19 mouse cellular contexts compared by ENCODE assay signal in the genomic region with DNA sequence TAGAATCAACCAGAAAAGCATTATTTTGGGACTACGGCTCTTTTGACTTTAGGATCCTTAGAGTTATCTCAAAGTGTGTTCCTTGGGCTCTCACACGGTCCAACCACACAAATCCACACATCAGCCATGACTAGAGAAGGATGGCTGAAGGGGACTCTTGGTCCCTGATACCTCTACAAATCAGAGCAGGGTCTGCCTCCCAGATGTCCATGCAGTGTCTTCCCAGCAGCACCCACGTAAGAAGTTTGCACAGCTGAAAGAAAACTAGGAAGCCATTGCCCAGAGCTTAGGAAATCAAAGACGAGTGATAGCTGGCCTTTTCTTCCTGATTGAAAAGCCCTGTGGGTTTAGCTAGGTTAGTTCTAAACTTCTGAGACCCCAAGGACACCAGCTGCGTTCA.
DNase-seq lines count a peak whose midpoint lies in the region; TF ChIP-seq lines count a peak whose summit lies in the region.
"Had no signal": no experiment of that assay in that cellular context is flagged by ENCODE, and none has a peak within 500 bp of the region (broad histone marks: within the 10 kb centered on the region; RNA-seq: fewer than 3 reads in every experiment).

No protein-coding gene starts in this region.

- H3K9ac ChIP-seq in CH12.LX (ENCODE audit: insufficient read depth, low read depth), result peak overlapping the region; percentile 7; the same call in 1 of the 2 replicates

- H3K79me2 ChIP-seq in CH12.LX (replicated peaks; ENCODE audit: control insufficient read depth, extremely low read depth, insufficient read depth, poor library complexity, severe bottlenecking), result no peaks in the 10 kb centered on the region

- 74% methylated on average over 5 of the region's 5 CpGs for WGBS in heart, embryonic 10.5 days

- H3K27me3 ChIP-seq in heart, embryonic 10.5 days (ENCODE audit: insufficient read depth, poor library complexity, severe bottlenecking), result no peaks in the 10 kb centered on the region
- no peaks in the 10 kb centered on the region for H3K27me3 ChIP-seq in CH12.LX (replicated peaks)
- H3K27me3 ChIP-seq: Patski had no signal

- H3K9me3 ChIP-seq in heart, embryonic 10.5 days, result no peaks in the 10 kb centered on the region
- peaks cover 3% of the 10 kb centered on the region for H3K9me3 ChIP-seq in CH12.LX (replicated peaks; ENCODE audit: low read length)
- H3K9me3 ChIP-seq: G1E had no signal

- no peak for TF ChIP-seq POLR2A in CH12.LX (IDR thresholded peaks at IDR 0.05; ENCODE audit: low read depth, low read length)

- H3K4me2 ChIP-seq in CH12.LX (ENCODE audit: insufficient read depth, low read depth, poor library complexity, severe bottlenecking), result peak overlapping the region; percentile 85

- dilution Hi-C loops in CH12.LX (cut with MboI; ENCODE audit: extremely low pct_ligation_motif_present, extremely low pct_unique_long_range_greater_than_20kb, low sequenced_read_pairs), result no loop called here

- no peak for TF ChIP-seq RAD21 in CH12.LX (IDR thresholded peaks at IDR 0.05; ENCODE audit: low read depth, low read length)

- in situ Hi-C loops in CH12.LX (cut with MboI; ENCODE audit: low pct_ligation_motif_present, low pct_unique_long_range_greater_than_20kb, low sequenced_read_pairs), result loop anchor here (25.0 kb wide), 1 partner anchor 618 kb away; no protein-coding TSS in a partner anchor

- H3K4me3 ChIP-seq in heart, embryonic 10.5 days, result no peak overlapping the region
- peak overlapping the region in 1 of 3 experiments; percentile 32 for H3K4me3 ChIP-seq in CH12.LX (replicated peaks in 1 of 3; ENCODE audit: low read depth in 2 of 3, low read length in 2 of 3, poor library complexity in 1 of 3)

- TF ChIP-seq EP300 in CH12.LX (IDR thresholded peaks at IDR 0.05; ENCODE audit: low read length), result no peak

- peaks cover 9% of the 10 kb centered on the region for H3K4me1 ChIP-seq in heart, embryonic 10.5 days
- peaks cover 8 to 17% of the 10 kb centered on the region in 2 experiments for H3K4me1 ChIP-seq in CH12.LX (ENCODE audit: control insufficient read depth in 1 of 2, insufficient read depth in 2 of 2)

- H3K27ac ChIP-seq in heart, embryonic 10.5 days, result no peak overlapping the region
- H3K27ac ChIP-seq in CH12.LX (ENCODE audit: insufficient read depth, low read depth), result no peak overlapping the region

- no peak for TF ChIP-seq CTCF in CH12.LX (conservative IDR thresholded peaks at IDR 0.05 in 1 of 2, IDR thresholded peaks at IDR 0.05 in 1 of 2; ENCODE audit: low read depth in 2 of 2, low read length in 2 of 2)

- peak; percentile 70 for DNase-seq in heart, adult 11 months
- DNase-seq in heart, postnatal 4 days, result no peak
- DNase-seq in heart, embryonic 10.5 days (ENCODE audit: low spot score), result peak; percentile 64
- DNase-seq in heart, adult 9 months (ENCODE audit: low spot score in 2 of 2), result no peak
- DNase-seq in CH12.LX (ENCODE audit: extremely low read depth), result no peak
- no peak for DNase-seq in layer of hippocampus, postnatal 14 days (ENCODE audit: low spot score in 2 of 2)
- DNase-seq: adrenal gland, adult 2 months; adrenal gland, adult 8-10 months; adrenal gland, postnatal 10 days; adrenal gland, postnatal 14 days; adrenal gland, postnatal 25 days; adrenal gland, postnatal 36 days; B cell, adult 2 months; cerebellum, adult 11 months; cerebellum, adult 11-12 months; cerebellum, adult 18-20 months; cerebellum, adult 2 months had no signal

- H3K36me3 ChIP-seq in heart, embryonic 10.5 days, result no peaks in the 10 kb centered on the region
- H3K36me3 ChIP-seq in CH12.LX (replicated peaks in 1 of 2; ENCODE audit: control insufficient read depth in 1 of 2, insufficient read depth in 1 of 2, low read length in 1 of 2), result no peaks in the 10 kb centered on the region
- H3K36me3 ChIP-seq: G1E had no signal

TF ChIP-seq in CH12.LX, 34 proteins besides CTCF, POLR2A, EP300 and RAD21:
- TF ChIP-seq SMC3 (IDR thresholded peaks at IDR 0.05; ENCODE audit: low read depth, low read length) (no peak), CHD1 (IDR thresholded peaks at IDR 0.05; ENCODE audit: low read depth, low read length) (no peak), TBP (conservative IDR thresholded peaks at IDR 0.05; ENCODE audit: low read depth, low read length) (no peak), ZC3H11A (IDR thresholded peaks at IDR 0.05; ENCODE audit: low read depth, low read length) (no peak), RCOR1 (conservative IDR thresholded peaks at IDR 0.05; ENCODE audit: low read depth, low read length) (no peak), HCFC1 (IDR thresholded peaks at IDR 0.05; ENCODE audit: low read depth, low read length) (no peak), IRF4 (IDR thresholded peaks at IDR 0.05; ENCODE audit: low read depth, low read length) (no peak), USF1 (IDR thresholded peaks at IDR 0.05; ENCODE audit: low read depth, low read length) (no peak), UBTF (IDR thresholded peaks at IDR 0.05; ENCODE audit: low read depth, low read length) (no peak), MYC (IDR thresholded peaks at IDR 0.05; ENCODE audit: low read depth, low read length) (no peak), NRF1 (IDR thresholded peaks at IDR 0.05; ENCODE audit: low read depth, low read length) (no peak), ZKSCAN1 (IDR thresholded peaks at IDR 0.05; ENCODE audit: borderline replicate concordance, low read depth, low read length) (no peak), MXI1 (IDR thresholded peaks at IDR 0.05; ENCODE audit: low read depth, low read length) (no peak), ZMIZ1 (IDR thresholded peaks at IDR 0.05; ENCODE audit: low read depth, low read length) (no peak), BHLHE40 (IDR thresholded peaks at IDR 0.05; ENCODE audit: low read depth, low read length) (no peak), CHD2 (IDR thresholded peaks at IDR 0.05; ENCODE audit: low read length) (no peak)

Comparison
In these comparisons a context has a peak if more than half of its experiments do, and no peak if none do; other contexts are left out.
1. DNase-seq: peak in heart, adult 11 months (single experiment) and heart, embryonic 10.5 days (single experiment); none in heart, postnatal 4 days (single experiment), heart, adult 9 months (0 of 2), CH12.LX (single experiment) and layer of hippocampus, postnatal 14 days (0 of 2).